Mouse (Mus musculus) T-cell, adult 2 months (primary cell): ENCODE results near the gene Olfr120.
"Not testable (repeated sequence)": the region's sequence is repeated elsewhere in the genome, so short reads cannot be mapped to it uniquely, and the experiment has no call there.

Experiments
- DNase-seq: peaks from one replicate; pipeline ENCODE4 v3.0.0; 2022; ENCODE audit warnings: low spot score

The Olfr120 gene

GRCm38 (mm10) chr17:37721508-37721907 lies at the start of gene Olfr120:
Olfr120 (plus strand) TSS chr17:37721808.
- no peak for DNase-seq

GRCm38 (mm10) chr17:37696264-37696663 lies 25.3 kb upstream of the Olfr120 start, which contains the start of gene Olfr119:
Olfr119 (plus strand) TSS chr17:37696564.
- DNase-seq, result not testable (repeated sequence)

- DNase-seq, result no peak
Observed at GRCm38 (mm10) chr17:37738070-37738469, 16.5 kb downstream of the Olfr120 start.

GRCm38 (mm10) chr17:37768307-37768706 lies 46.7 kb downstream of the Olfr120 start, which contains the start of gene Olfr122:
Olfr122 (plus strand) TSS chr17:37768607.
- no peak for DNase-seq
